Mouse (Mus musculus): ENCODE measurements around the gene Pmis2. TPM values are rescaled to one million over a fixed set of nuclear protein-coding genes. Genes with fewer than 3 reads are reported as not detected.
A peak's percentile ranks its signal among the peaks of the same experiment; 100 is the strongest.

Gene Pmis2
- total and polyA plus RNA-seq, 2 experiments from 2014 or later, result not detected

GRCm38 (mm10) chr7:30698589-30698988 lies 27.2 kb upstream of the Pmis2 start, which contains the start of gene 2200002J24Rik:
Gene 2200002J24Rik (plus strand): TSS chr7:30698926.
- Histone ChIP-seq H3K4me3 (ENCODE audit: low read depth, low read length) (no peak within 1 kb of the TSS), H3K4me1 (ENCODE audit: insufficient read depth) (no peaks in the 10 kb centered on the region), H3K27ac (ENCODE audit: low read depth, low read length) (no peak within 1 kb of the TSS), H3K27me3 (ENCODE audit: insufficient read depth, low read length) (no peaks in the 10 kb centered on the region), H3K4me2 (ENCODE audit: low read depth) (no peak within 1 kb of the TSS), H3K9me3 (ENCODE audit: low read length) (no peaks in the 10 kb centered on the region), H3K36me3 (ENCODE audit: insufficient read depth) (no peaks in the 10 kb centered on the region), H3K9ac (no peak within 1 kb of the TSS)
- TF ChIP-seq CTCF (IDR thresholded peaks at IDR 0.05; ENCODE audit: low read depth), result no peak
- WGBS, result 41% methylated on average over 9 of the region's 9 CpGs
- ATAC-seq (no peak), DNase-seq (no peak)

GRCm38 (mm10) chr7:30698101-30698500 lies 26.7 kb upstream of the Pmis2 start:
- DNase-seq (no peak), ATAC-seq (no peak)
- H3K36me3 ChIP-seq (ENCODE audit: insufficient read depth), result no peaks in the 10 kb centered on the region
- H3K4me1 ChIP-seq (ENCODE audit: insufficient read depth), result no peaks in the 10 kb centered on the region
- 58% methylated on average over 5 of the region's 5 CpGs for WGBS
- H3K4me2 ChIP-seq (ENCODE audit: low read depth), result no peak overlapping the region
- no peak overlapping the region for H3K9ac ChIP-seq
- H3K27ac ChIP-seq (ENCODE audit: low read depth, low read length), result no peak overlapping the region
- H3K27me3 ChIP-seq (ENCODE audit: insufficient read depth, low read length), result no peaks in the 10 kb centered on the region
- no peak overlapping the region for H3K4me3 ChIP-seq (ENCODE audit: low read depth, low read length)
- TF ChIP-seq CTCF (IDR thresholded peaks at IDR 0.05; ENCODE audit: low read depth), result no peak
- no peaks in the 10 kb centered on the region for H3K9me3 ChIP-seq (ENCODE audit: low read length)

- ATAC-seq, result no peak
- Histone ChIP-seq H3K9ac (no peak overlapping the region), H3K27me3 (ENCODE audit: insufficient read depth, low read length) (0 out of 2 replicates have a peak, but pooled peaks cover 7% of the 10 kb centered on the region), H3K4me2 (ENCODE audit: low read depth) (no peak overlapping the region), H3K9me3 (ENCODE audit: low read length) (no peaks in the 10 kb centered on the region), H3K36me3 (ENCODE audit: insufficient read depth) (no peaks in the 10 kb centered on the region), H3K4me1 (ENCODE audit: insufficient read depth) (no peaks in the 10 kb centered on the region), H3K27ac (ENCODE audit: low read depth, low read length) (no peak overlapping the region), H3K4me3 (ENCODE audit: low read depth, low read length) (no peak overlapping the region)
- TF ChIP-seq CTCF (IDR thresholded peaks at IDR 0.05; ENCODE audit: low read depth), result no peak
- 74% methylated on average over 6 of the region's 6 CpGs for WGBS
- DNase-seq, result no peak
Observed at GRCm38 (mm10) chr7:30688325-30688724, 16.9 kb upstream of the Pmis2 start.

DNA sequence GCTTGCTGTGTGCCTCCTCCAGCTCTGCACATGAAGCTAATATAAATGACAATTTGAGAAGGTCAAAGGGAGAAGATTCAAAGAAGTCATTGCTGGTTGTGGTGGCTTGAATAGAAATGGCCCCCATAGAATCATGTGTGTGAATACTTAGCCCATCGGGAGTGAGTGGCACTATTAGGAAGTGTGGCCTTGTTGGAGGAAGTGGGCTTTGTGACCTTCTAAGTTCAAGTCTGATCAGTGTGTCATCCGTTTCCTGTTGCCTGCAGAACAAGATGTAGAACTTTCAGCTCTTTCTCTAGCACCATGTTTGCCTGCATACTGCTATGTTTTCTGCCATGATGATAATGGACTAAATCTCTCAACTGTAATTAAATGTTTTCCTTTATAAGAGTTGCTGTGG lies 12.0 kb upstream of the Pmis2 start:
- H3K9me3 ChIP-seq (ENCODE audit: low read length), result no peaks in the 10 kb centered on the region
- no peak for DNase-seq
- H3K36me3 ChIP-seq (ENCODE audit: insufficient read depth), result no peaks in the 10 kb centered on the region
- no peak overlapping the region for H3K4me2 ChIP-seq (ENCODE audit: low read depth)
- 80% methylated on average over 2 of the region's 2 CpGs for WGBS
- H3K4me3 ChIP-seq (ENCODE audit: low read depth, low read length), result no peak overlapping the region
- no peak for TF ChIP-seq CTCF (IDR thresholded peaks at IDR 0.05; ENCODE audit: low read depth)
- H3K9ac ChIP-seq, result no peak overlapping the region
- peaks cover 7% of the 10 kb centered on the region; the same call in 1 of the 2 replicates for H3K27me3 ChIP-seq (ENCODE audit: insufficient read depth, low read length)
- H3K27ac ChIP-seq (ENCODE audit: low read depth, low read length), result no peak overlapping the region
- H3K4me1 ChIP-seq (ENCODE audit: insufficient read depth), result no peaks in the 10 kb centered on the region
- ATAC-seq, result no peak

DNA sequence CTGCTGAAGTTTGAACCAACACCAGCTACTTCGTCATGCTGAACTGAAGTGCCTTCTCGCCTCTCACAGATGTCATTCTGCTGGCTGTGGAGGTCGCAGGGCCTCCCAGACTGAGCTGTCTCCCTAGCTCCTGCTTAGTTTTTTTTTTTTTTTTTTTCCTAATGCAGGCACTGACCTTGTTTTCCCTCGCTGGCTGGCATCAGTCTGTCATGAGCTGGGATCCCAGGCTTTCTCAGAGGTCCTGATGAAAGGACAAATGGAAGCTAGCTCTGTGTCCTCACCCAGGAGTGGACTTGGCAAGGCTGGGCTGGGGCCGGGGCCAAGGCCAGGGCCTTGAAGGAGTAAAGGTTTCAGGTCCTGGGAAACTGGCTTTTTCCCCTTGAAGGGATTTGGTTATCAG lies 10.5 kb upstream of the Pmis2 start:
- Histone ChIP-seq H3K27me3 (ENCODE audit: insufficient read depth, low read length) (no peaks in the 10 kb centered on the region; the same call in 1 of the 2 replicates), H3K4me2 (ENCODE audit: low read depth) (no peak overlapping the region), H3K4me3 (ENCODE audit: low read depth, low read length) (no peak overlapping the region), H3K36me3 (ENCODE audit: insufficient read depth) (no peaks in the 10 kb centered on the region), H3K9ac (no peak overlapping the region), H3K4me1 (ENCODE audit: insufficient read depth) (no peaks in the 10 kb centered on the region), H3K27ac (ENCODE audit: low read depth, low read length) (no peak overlapping the region), H3K9me3 (ENCODE audit: low read length) (no peaks in the 10 kb centered on the region)
- TF ChIP-seq CTCF (IDR thresholded peaks at IDR 0.05; ENCODE audit: low read depth), result no peak
- DNase-seq (no peak), ATAC-seq (no peak)
- 66% methylated on average over 5 of the region's 5 CpGs for WGBS

- Histone ChIP-seq H3K4me3 (ENCODE audit: low read depth, low read length) (no peak overlapping the region), H3K4me2 (ENCODE audit: low read depth) (no peak overlapping the region)
Observed at GRCm38 (mm10) chr7:30678263-30678975, 7.0 kb upstream of the Pmis2 start.

DNA sequence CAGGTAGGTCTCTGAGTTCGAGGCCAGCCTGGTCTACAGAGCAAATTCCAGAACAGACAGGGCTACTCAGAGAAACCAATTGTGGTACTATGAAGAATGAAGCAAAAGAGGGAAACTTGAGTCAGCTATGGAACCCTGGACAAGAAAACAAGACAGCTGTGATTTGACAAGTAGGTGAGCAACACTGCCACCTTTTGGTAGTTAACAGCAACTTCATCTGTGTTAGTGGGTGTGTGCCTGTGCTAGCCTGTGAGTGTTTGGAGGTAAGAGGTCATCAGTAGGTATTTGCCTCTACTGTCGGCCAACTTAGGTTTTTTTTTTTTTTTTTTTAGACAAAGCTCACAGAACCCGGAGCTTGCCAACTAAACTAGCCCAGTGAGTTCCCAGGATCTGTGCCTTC lies 2.2 kb downstream of the Pmis2 start:
- Histone ChIP-seq H3K27ac (ENCODE audit: low read depth, low read length) (no peak overlapping the region), H3K9me3 (ENCODE audit: low read length) (no peaks in the 10 kb centered on the region), H3K4me3 (ENCODE audit: low read depth, low read length) (no peak overlapping the region), H3K9ac (no peak overlapping the region), H3K27me3 (ENCODE audit: insufficient read depth, low read length) (no peaks in the 10 kb centered on the region; the same call in 1 of the 2 replicates), H3K4me1 (ENCODE audit: insufficient read depth) (peaks cover 7% of the 10 kb centered on the region; the same call in 1 of the 2 replicates), H3K36me3 (ENCODE audit: insufficient read depth) (no peaks in the 10 kb centered on the region), H3K4me2 (ENCODE audit: low read depth) (no peak overlapping the region)
- ATAC-seq (no peak), DNase-seq (peak; percentile 5)
- peak; percentile 40 for TF ChIP-seq CTCF (IDR thresholded peaks at IDR 0.05; ENCODE audit: low read depth)
- 38% methylated on average over 3 of the region's 3 CpGs for WGBS

More at GRCm38 (mm10) chr7:30678263-30678975, 7.0 kb upstream of the Pmis2 start:
- Histone ChIP-seq H3K27me3 (ENCODE audit: insufficient read depth, low read length) (no peaks in the 10 kb centered on the region; the same call in 1 of the 2 replicates), H3K4me1 (ENCODE audit: insufficient read depth) (no peaks in the 10 kb centered on the region), H3K9me3 (ENCODE audit: low read length) (no peaks in the 10 kb centered on the region), H3K36me3 (ENCODE audit: insufficient read depth) (no peaks in the 10 kb centered on the region), H3K9ac (no peak overlapping the region), H3K27ac (ENCODE audit: low read depth, low read length) (no peak overlapping the region)
- DNase-seq (peak; percentile 20), ATAC-seq (no peak)
- 51% methylated on average over 5 of the region's 5 CpGs for WGBS
- no peak for TF ChIP-seq CTCF (IDR thresholded peaks at IDR 0.05; ENCODE audit: low read depth)

Data from forebrain, postnatal 0 days (tissue).